Mouse (Mus musculus): Measurements from ENCODE around the gene Tnr. TPM values are rescaled to one million over a fixed set of nuclear protein-coding genes. Genes with fewer than 3 reads are reported as not detected.

The Tnr gene
- polyA plus RNA-seq, 1 experiment from 2014 or later: 1.4 TPM

- H3K9ac ChIP-seq: no peak overlapping the region
- WGBS: 31% methylated on average over 5 of the region's 5 CpGs
- no peak overlapping the region for H3K4me3 ChIP-seq
- no peaks in the 10 kb centered on the region for H3K9me3 ChIP-seq (replicated peaks)
- no peaks in the 10 kb centered on the region for H3K4me1 ChIP-seq
- peak; percentile 56; the same call in 1 of the 2 replicates for ATAC-seq (ENCODE audit: low FRiP score)
- no peak overlapping the region for H3K27ac ChIP-seq
- no peak overlapping the region for H3K4me2 ChIP-seq (replicated peaks)
- H3K36me3 ChIP-seq: no peaks in the 10 kb centered on the region
- no peaks in the 10 kb centered on the region for H3K27me3 ChIP-seq
Measured at GRCm38 (mm10) chr1:159783842-159784241, 260.3 kb downstream of the Tnr start.

GRCm38 (mm10) chr1:159788312-159788711, 264.7 kb downstream of the Tnr start:
- no peaks in the 10 kb centered on the region for H3K27me3 ChIP-seq
- H3K9ac ChIP-seq: no peak overlapping the region
- H3K4me2 ChIP-seq (replicated peaks): no peak overlapping the region
- WGBS: 82% methylated on average over 4 of the region's 4 CpGs
- no peak overlapping the region for H3K27ac ChIP-seq
- ATAC-seq (ENCODE audit: low FRiP score): no peak
- H3K4me1 ChIP-seq: no peaks in the 10 kb centered on the region
- H3K36me3 ChIP-seq: no peaks in the 10 kb centered on the region
- no peaks in the 10 kb centered on the region for H3K9me3 ChIP-seq (replicated peaks)
- no peak overlapping the region for H3K4me3 ChIP-seq

- H3K27ac ChIP-seq: no peak overlapping the region
- H3K9ac ChIP-seq: no peak overlapping the region
- H3K4me2 ChIP-seq (replicated peaks): no peak overlapping the region
- no peaks in the 10 kb centered on the region for H3K36me3 ChIP-seq
- no peaks in the 10 kb centered on the region for H3K4me1 ChIP-seq
- no peak overlapping the region for H3K4me3 ChIP-seq
- no peak for ATAC-seq (ENCODE audit: low FRiP score)
- no peaks in the 10 kb centered on the region for H3K9me3 ChIP-seq (replicated peaks)
- no peaks in the 10 kb centered on the region for H3K27me3 ChIP-seq
- WGBS: 91% methylated on average over 2 of the region's 2 CpGs
Measured at GRCm38 (mm10) chr1:159792546-159792945, 269.0 kb downstream of the Tnr start.

GRCm38 (mm10) chr1:159796021-159796420, 272.5 kb downstream of the Tnr start:
- 74% methylated on average over 2 of the region's 2 CpGs for WGBS
- no peak overlapping the region for H3K9ac ChIP-seq
- no peak overlapping the region for H3K27ac ChIP-seq
- no peak for ATAC-seq (ENCODE audit: low FRiP score)
- H3K36me3 ChIP-seq: no peaks in the 10 kb centered on the region
- H3K9me3 ChIP-seq (replicated peaks): no peaks in the 10 kb centered on the region
- H3K4me2 ChIP-seq (replicated peaks): no peak overlapping the region
- no peaks in the 10 kb centered on the region for H3K27me3 ChIP-seq
- H3K4me3 ChIP-seq: no peak overlapping the region
- H3K4me1 ChIP-seq: no peaks in the 10 kb centered on the region

GRCm38 (mm10) chr1:159800366-159800765, 276.8 kb downstream of the Tnr start:
- H3K27ac ChIP-seq: no peak overlapping the region
- no peaks in the 10 kb centered on the region for H3K36me3 ChIP-seq
- H3K4me2 ChIP-seq (replicated peaks): no peak overlapping the region
- no peaks in the 10 kb centered on the region for H3K27me3 ChIP-seq
- no peak overlapping the region for H3K4me3 ChIP-seq
- no peaks in the 10 kb centered on the region for H3K9me3 ChIP-seq (replicated peaks)
- H3K9ac ChIP-seq: no peak overlapping the region
- no peak for ATAC-seq (ENCODE audit: low FRiP score)
- no peaks in the 10 kb centered on the region for H3K4me1 ChIP-seq
- 90% methylated on average over 5 of the region's 5 CpGs for WGBS

GRCm38 (mm10) chr1:159801753-159802152, 278.2 kb downstream of the Tnr start:
- H3K36me3 ChIP-seq: no peaks in the 10 kb centered on the region
- WGBS: 64% methylated on average over 4 of the region's 4 CpGs

GRCm38 (mm10) chr1:159803711-159804110, 280.1 kb downstream of the Tnr start:
- H3K9ac ChIP-seq: no peak overlapping the region
- ATAC-seq (ENCODE audit: low FRiP score): no peak
- no peak overlapping the region for H3K27ac ChIP-seq
- H3K4me2 ChIP-seq (replicated peaks): no peak overlapping the region
- no peaks in the 10 kb centered on the region for H3K4me1 ChIP-seq
- H3K4me3 ChIP-seq: no peak overlapping the region
- H3K9me3 ChIP-seq (replicated peaks): no peaks in the 10 kb centered on the region; the same call in 1 of the 2 replicates
- H3K27me3 ChIP-seq: no peaks in the 10 kb centered on the region
- H3K36me3 ChIP-seq: no peaks in the 10 kb centered on the region

More at GRCm38 (mm10) chr1:159801753-159802152, 278.2 kb downstream of the Tnr start:
- Histone ChIP-seq H3K9ac (no peak overlapping the region), H3K4me1 (no peaks in the 10 kb centered on the region), H3K4me2 (replicated peaks) (no peak overlapping the region), H3K27me3 (no peaks in the 10 kb centered on the region), H3K9me3 (replicated peaks) (no peaks in the 10 kb centered on the region; the same call in 1 of the 2 replicates), H3K27ac (no peak overlapping the region), H3K4me3 (no peak overlapping the region)
- ATAC-seq (ENCODE audit: low FRiP score): no peak

GRCm38 (mm10) chr1:159809493-159809892, 285.9 kb downstream of the Tnr start:
- Histone ChIP-seq H3K9ac (no peak overlapping the region), H3K4me3 (no peak overlapping the region), H3K9me3 (replicated peaks) (no peaks in the 10 kb centered on the region; the same call in 1 of the 2 replicates), H3K27ac (no peak overlapping the region), H3K27me3 (no peaks in the 10 kb centered on the region), H3K4me2 (replicated peaks) (no peak overlapping the region), H3K36me3 (no peaks in the 10 kb centered on the region), H3K4me1 (peaks cover 5% of the 10 kb centered on the region)
- 52% methylated on average over 3 of the region's 3 CpGs for WGBS
- ATAC-seq (ENCODE audit: low FRiP score): no peak

GRCm38 (mm10) chr1:159811805-159812204, 288.2 kb downstream of the Tnr start:
- Histone ChIP-seq H3K36me3 (no peaks in the 10 kb centered on the region), H3K9me3 (replicated peaks) (no peaks in the 10 kb centered on the region), H3K4me1 (peaks cover 5% of the 10 kb centered on the region), H3K27ac (no peak overlapping the region), H3K27me3 (no peaks in the 10 kb centered on the region), H3K4me3 (no peak overlapping the region), H3K9ac (no peak overlapping the region), H3K4me2 (replicated peaks) (no peak overlapping the region)
- WGBS: 86% methylated on average over 2 of the region's 2 CpGs
- no peak for ATAC-seq (ENCODE audit: low FRiP score)

GRCm38 (mm10) chr1:159812820-159813411, 289.3 kb downstream of the Tnr start:
- H3K9ac ChIP-seq: no peak overlapping the region
- H3K4me3 ChIP-seq: no peak overlapping the region
- H3K27ac ChIP-seq: no peak overlapping the region
- H3K4me1 ChIP-seq: peaks cover 5% of the 10 kb centered on the region
- peak; percentile 56; the same call in 1 of the 2 replicates for ATAC-seq (ENCODE audit: low FRiP score)
- no peaks in the 10 kb centered on the region for H3K9me3 ChIP-seq (replicated peaks)
- 11% methylated on average over 5 of the region's 8 CpGs for WGBS
- no peaks in the 10 kb centered on the region for H3K27me3 ChIP-seq
- no peaks in the 10 kb centered on the region for H3K36me3 ChIP-seq
- H3K4me2 ChIP-seq (replicated peaks): no peak overlapping the region

GRCm38 (mm10) chr1:159814348-159814747, 290.8 kb downstream of the Tnr start:
- Histone ChIP-seq H3K4me1 (peaks cover 5% of the 10 kb centered on the region), H3K9me3 (replicated peaks) (no peaks in the 10 kb centered on the region), H3K27me3 (no peaks in the 10 kb centered on the region), H3K4me3 (no peak overlapping the region), H3K4me2 (replicated peaks) (no peak overlapping the region), H3K36me3 (no peaks in the 10 kb centered on the region), H3K9ac (no peak overlapping the region), H3K27ac (no peak overlapping the region)
- 67% methylated on average over 3 of the region's 3 CpGs for WGBS
- ATAC-seq (ENCODE audit: low FRiP score): no peak

- Histone ChIP-seq H3K4me1 (peaks cover 5% of the 10 kb centered on the region), H3K4me2 (replicated peaks) (no peak overlapping the region), H3K27me3 (no peaks in the 10 kb centered on the region), H3K9me3 (replicated peaks) (no peaks in the 10 kb centered on the region), H3K9ac (no peak overlapping the region), H3K4me3 (no peak overlapping the region), H3K27ac (no peak overlapping the region), H3K36me3 (no peaks in the 10 kb centered on the region)
- no peak for ATAC-seq (ENCODE audit: low FRiP score)
- 46% methylated on average over 8 of the region's 8 CpGs for WGBS
Measured at GRCm38 (mm10) chr1:159816614-159817371, 293.2 kb downstream of the Tnr start.

- Histone ChIP-seq H3K4me1 (no peaks in the 10 kb centered on the region), H3K27me3 (no peaks in the 10 kb centered on the region), H3K4me2 (replicated peaks) (no peak overlapping the region), H3K36me3 (no peaks in the 10 kb centered on the region), H3K27ac (no peak overlapping the region), H3K4me3 (no peak overlapping the region), H3K9ac (no peak overlapping the region), H3K9me3 (replicated peaks) (no peaks in the 10 kb centered on the region)
- ATAC-seq (ENCODE audit: low FRiP score): no peak
- 58% methylated on average over 3 of the region's 3 CpGs for WGBS
Measured at GRCm38 (mm10) chr1:159819511-159819910, 295.9 kb downstream of the Tnr start.

Measured in hindbrain, embryonic 12.5 days (tissue).